Mouse (Mus musculus) stomach, embryonic 15.5 days (tissue): ENCODE results near the gene BC034090. TPM values are rescaled to one million over a fixed set of nuclear protein-coding genes. Genes with fewer than 3 reads are reported as not detected.
"Not testable (repeated sequence)": the region's sequence is repeated elsewhere in the genome, so short reads cannot be mapped to it uniquely, and the experiment has no call there.

Source experiments
- ATAC-seq: fragments of 200-750 bp; cut with Nextera tagmentation; 2 replicates; pipeline ENCODE4 v1.8.0; 2017; ENCODE audit warnings: low read depth, moderate number of reproducible peaks, moderate TSS enrichment; ENCODE audit not compliant: insufficient read depth, low FRiP score
- H3K27ac ChIP-seq: fragments of 300-500 bp; sonication (generic); 2 replicates; pipeline ENCODE4 v1.5.1; 2015; ENCODE audit warnings: mild to moderate bottlenecking, inconsistent platforms
- H3K27me3 ChIP-seq: fragments of 300-500 bp; sonication (generic); replicated peaks from 2 replicates; pipeline ENCODE4 v1.6.1; 2015; ENCODE audit warnings: inconsistent platforms
- H3K36me3 ChIP-seq: fragments of 300-500 bp; sonication (generic); 2 replicates; pipeline ENCODE4 v1.6.1; 2015; ENCODE audit warnings: inconsistent platforms
- H3K4me1 ChIP-seq: fragments of 300-500 bp; sonication (generic); 2 replicates; pipeline ENCODE4 v1.6.1; 2015; ENCODE audit warnings: inconsistent platforms
- H3K4me2 ChIP-seq: fragments of 300-500 bp; sonication (generic); 2 replicates; pipeline ENCODE4 v1.6.1; 2015; ENCODE audit warnings: mild to moderate bottlenecking, inconsistent platforms
- H3K4me3 ChIP-seq: fragments of 300-500 bp; sonication (generic); replicated peaks from 2 replicates; pipeline ENCODE4 v1.5.1; 2015; ENCODE audit warnings: inconsistent platforms
- H3K9ac ChIP-seq: fragments of 300-500 bp; sonication (generic); 2 replicates; pipeline ENCODE4 v1.6.1; 2015; ENCODE audit warnings: inconsistent platforms
- H3K9me3 ChIP-seq: fragments of 300-500 bp; sonication (generic); 2 replicates; pipeline ENCODE4 v1.6.1; 2016; ENCODE audit warnings: inconsistent platforms
- WGBS: fragments of 180-500 bp; shearing (Covaris S2); methylation state at CpG from one replicate; pipeline ENCODE4 v1.1.7; 2015; 5-methylcytosine and 5-hydroxymethylcytosine counted together
- polyA plus RNA-seq: library from polyadenylated mRNA; unstranded; fragments of >200 nt; fragmentation: Nextera tagmentation; extraction: Ambion mirVana; gene quantifications from 2 replicates; pipeline ENCODE4 v1.2.1, GENCODE M21; 2015

The BC034090 gene
- polyA plus RNA-seq, 1 experiment from 2014 or later: 2.8 TPM

GRCm38 (mm10) chr1:155262496-155262895 lies 18.3 kb upstream of the BC034090 start:
- WGBS: 88% methylated on average over 10 of the region's 10 CpGs
- not testable (repeated sequence) for H3K9me3 ChIP-seq, H3K9ac ChIP-seq, H3K36me3 ChIP-seq, ATAC-seq, H3K4me1 ChIP-seq, H3K4me2 ChIP-seq, H3K4me3 ChIP-seq, H3K27me3 ChIP-seq, H3K27ac ChIP-seq

GRCm38 (mm10) chr1:155254309-155254708 lies 10.1 kb upstream of the BC034090 start:
- WGBS: 89% methylated on average over 8 of the region's 8 CpGs
- Histone ChIP-seq H3K9ac (no peak overlapping the region), H3K36me3 (no peaks in the 10 kb centered on the region), H3K9me3 (no peaks in the 10 kb centered on the region), H3K27ac (no peak overlapping the region), H3K4me3 (no peak overlapping the region), H3K4me1 (no peaks in the 10 kb centered on the region), H3K4me2 (no peak overlapping the region), H3K27me3 (no peaks in the 10 kb centered on the region)
- no peak for ATAC-seq

- no peaks in the 10 kb centered on the region for H3K27me3 ChIP-seq
- no peak overlapping the region for H3K27ac ChIP-seq
- no peak overlapping the region for H3K4me2 ChIP-seq
- H3K9ac ChIP-seq: no peak overlapping the region
- no peaks in the 10 kb centered on the region for H3K4me1 ChIP-seq
- H3K9me3 ChIP-seq: no peaks in the 10 kb centered on the region
- no peak overlapping the region for H3K4me3 ChIP-seq
- 69% methylated on average over 12 of the region's 12 CpGs for WGBS
- no peaks in the 10 kb centered on the region for H3K36me3 ChIP-seq
- no peak for ATAC-seq
These were observed 8.9 kb upstream of the BC034090 start for GRCm38 (mm10) chr1:155253126-155253525.

DNA sequence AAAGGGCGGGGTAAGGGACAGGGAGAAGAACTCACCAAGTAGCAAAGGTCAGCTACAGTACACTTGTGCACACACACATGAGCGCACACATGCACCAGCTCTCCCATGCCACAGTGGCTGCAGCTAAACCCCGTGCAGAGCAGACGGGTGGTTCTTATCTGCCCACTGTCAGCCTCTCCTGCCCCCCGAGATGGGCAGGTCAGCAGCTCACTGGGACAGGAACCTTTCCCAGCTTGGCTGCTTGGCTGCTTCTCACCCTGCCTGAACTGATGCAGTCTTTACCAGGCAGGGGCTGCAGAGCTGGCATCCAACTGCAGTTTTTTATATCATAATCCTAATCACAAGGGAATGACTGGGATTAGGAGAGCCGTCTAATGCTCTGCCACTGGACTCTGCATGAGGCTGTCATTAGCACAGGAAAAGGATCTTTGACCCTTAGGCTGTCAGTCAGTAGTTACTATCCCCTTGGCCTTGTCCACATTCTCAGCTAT lies 8.4 kb upstream of the BC034090 start:
- Histone ChIP-seq H3K27ac (no peak overlapping the region), H3K4me3 (no peak overlapping the region), H3K9me3 (no peaks in the 10 kb centered on the region), H3K4me1 (no peaks in the 10 kb centered on the region), H3K27me3 (no peaks in the 10 kb centered on the region), H3K36me3 (no peaks in the 10 kb centered on the region), H3K9ac (no peak overlapping the region), H3K4me2 (no peak overlapping the region)
- WGBS: 43% methylated on average over 6 of the region's 6 CpGs
- no peak for ATAC-seq

GRCm38 (mm10) chr1:155251596-155251995 lies 7.4 kb upstream of the BC034090 start:
- Histone ChIP-seq H3K27ac (no peak overlapping the region), H3K9me3 (no peaks in the 10 kb centered on the region), H3K4me2 (no peak overlapping the region), H3K27me3 (no peaks in the 10 kb centered on the region), H3K4me3 (no peak overlapping the region), H3K36me3 (no peaks in the 10 kb centered on the region), H3K9ac (no peak overlapping the region), H3K4me1 (no peaks in the 10 kb centered on the region)
- WGBS: 80% methylated on average over 5 of the region's 5 CpGs
- no peak for ATAC-seq

- H3K4me2 ChIP-seq: no peak overlapping the region
- no peak overlapping the region for H3K27ac ChIP-seq
- no peak overlapping the region for H3K4me3 ChIP-seq
- no peak overlapping the region for H3K9ac ChIP-seq
- WGBS: 53% methylated on average over 4 of the region's 4 CpGs
- no peaks in the 10 kb centered on the region for H3K4me1 ChIP-seq
- no peaks in the 10 kb centered on the region for H3K36me3 ChIP-seq
- H3K9me3 ChIP-seq: no peaks in the 10 kb centered on the region
- no peak for ATAC-seq
- no peaks in the 10 kb centered on the region for H3K27me3 ChIP-seq
These were observed 6.4 kb upstream of the BC034090 start for GRCm38 (mm10) chr1:155250531-155251135.

GRCm38 (mm10) chr1:155249896-155250295 lies 5.7 kb upstream of the BC034090 start:
- no peak overlapping the region for H3K9ac ChIP-seq
- no peak overlapping the region for H3K4me2 ChIP-seq
- H3K9me3 ChIP-seq: no peaks in the 10 kb centered on the region
- no peak overlapping the region for H3K27ac ChIP-seq
- ATAC-seq: no peak
- no peak overlapping the region for H3K4me3 ChIP-seq
- no peaks in the 10 kb centered on the region for H3K36me3 ChIP-seq
- peaks cover 1% of the 10 kb centered on the region; the same call in 1 of the 2 replicates for H3K27me3 ChIP-seq
- 51% methylated on average over 5 of the region's 5 CpGs for WGBS
- H3K4me1 ChIP-seq: peaks cover 7% of the 10 kb centered on the region; the same call in 1 of the 2 replicates

DNA sequence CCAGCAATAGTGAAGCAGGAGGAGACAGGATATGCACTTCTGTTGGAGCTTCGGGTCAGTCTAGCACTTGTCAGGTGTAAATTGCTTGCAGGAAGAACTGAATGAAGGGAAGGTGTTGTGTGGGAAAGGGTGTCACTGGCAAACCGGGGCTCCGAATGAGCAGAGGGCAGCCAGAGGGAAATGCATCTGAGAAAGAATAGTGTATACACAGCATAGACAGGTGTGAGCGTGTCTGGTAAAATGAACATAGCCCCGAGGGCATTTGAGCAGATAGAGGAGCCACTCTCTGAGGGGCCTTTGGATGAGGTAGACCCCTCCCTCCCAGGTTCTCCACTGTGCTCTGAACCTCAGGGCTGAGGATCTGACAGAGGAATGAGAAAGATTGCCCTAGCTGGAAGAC lies 3.8 kb upstream of the BC034090 start:
- H3K4me3 ChIP-seq: no peak overlapping the region
- WGBS: 44% methylated on average over 5 of the region's 5 CpGs
- peaks cover 9% of the 10 kb centered on the region for H3K4me1 ChIP-seq
- H3K27ac ChIP-seq: no peak overlapping the region
- no peaks in the 10 kb centered on the region for H3K36me3 ChIP-seq
- peaks cover 10% of the 10 kb centered on the region for H3K27me3 ChIP-seq
- ATAC-seq: no peak
- H3K9ac ChIP-seq: no peak overlapping the region
- no peak overlapping the region for H3K4me2 ChIP-seq
- no peaks in the 10 kb centered on the region for H3K9me3 ChIP-seq

DNA sequence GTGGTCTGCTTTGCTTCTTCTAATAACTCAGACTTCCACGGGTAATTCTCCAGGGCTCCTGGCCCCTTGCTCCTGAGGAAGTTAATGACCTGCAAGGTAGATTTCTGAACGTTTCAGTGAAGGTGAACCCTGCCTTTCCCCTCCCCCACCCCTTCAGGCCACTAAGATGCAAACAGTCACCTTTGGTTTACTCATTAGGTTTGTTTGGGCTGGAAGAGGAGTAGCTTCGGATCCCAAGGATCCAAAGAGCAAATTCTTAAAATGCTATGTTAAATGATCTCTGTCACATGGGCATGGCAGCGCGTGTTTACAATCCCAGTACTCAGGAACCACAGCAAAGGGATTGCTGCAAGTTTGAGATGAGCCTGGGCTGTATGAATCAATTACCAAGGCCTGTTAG lies 3.2 kb upstream of the BC034090 start:
- WGBS: 28% methylated on average over 5 of the region's 5 CpGs
- H3K36me3 ChIP-seq: no peaks in the 10 kb centered on the region
- H3K4me3 ChIP-seq: no peak overlapping the region
- peaks cover 9% of the 10 kb centered on the region for H3K4me1 ChIP-seq
- no peak overlapping the region for H3K27ac ChIP-seq
- no peaks in the 10 kb centered on the region for H3K9me3 ChIP-seq
- H3K27me3 ChIP-seq: peaks cover 10% of the 10 kb centered on the region
- no peak overlapping the region for H3K9ac ChIP-seq
- no peak overlapping the region for H3K4me2 ChIP-seq
- ATAC-seq: no peak

GRCm38 (mm10) chr1:155245516-155245915 lies 1.3 kb upstream of the BC034090 start:
- 74% methylated on average over 7 of the region's 7 CpGs for WGBS
- H3K4me3 ChIP-seq: no peak overlapping the region; the same call in 1 of the 2 replicates
- H3K27me3 ChIP-seq: peaks cover 10% of the 10 kb centered on the region
- no peak overlapping the region for H3K27ac ChIP-seq
- H3K9ac ChIP-seq: no peak overlapping the region
- H3K36me3 ChIP-seq: no peaks in the 10 kb centered on the region
- H3K4me1 ChIP-seq: peaks cover 9% of the 10 kb centered on the region
- no peaks in the 10 kb centered on the region for H3K9me3 ChIP-seq
- peak overlapping the region; percentile 82 for H3K4me2 ChIP-seq
- no peak for ATAC-seq

DNA sequence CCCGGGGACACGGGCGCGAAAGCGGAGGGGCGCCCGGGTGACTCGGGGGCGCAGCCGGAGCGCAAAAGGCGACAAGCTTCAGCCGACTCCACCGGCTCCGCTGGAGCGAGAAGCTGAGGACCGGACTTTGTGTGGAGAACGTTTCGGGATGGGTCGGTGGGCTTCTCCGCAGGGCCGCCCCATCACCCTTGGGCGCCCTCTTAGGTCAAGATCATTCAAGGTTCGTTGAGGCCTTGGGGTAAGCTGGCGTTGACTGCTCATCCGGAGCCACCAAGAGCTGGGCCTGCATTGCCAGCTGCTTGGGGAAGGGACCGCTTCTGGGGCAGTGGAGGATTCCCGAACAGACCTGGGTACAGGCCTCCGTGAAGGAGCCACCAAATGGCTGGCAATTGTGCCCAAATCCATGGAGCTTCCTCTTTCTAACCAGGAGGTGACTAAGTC lies 547 bp upstream of the BC034090 start:
- Histone ChIP-seq H3K4me2 (peak overlapping the region; percentile 82), H3K9me3 (no peaks in the 10 kb centered on the region), H3K27me3 (peaks cover 10% of the 10 kb centered on the region), H3K9ac (peak overlapping the region; percentile 56), H3K4me3 (peak overlapping the region; percentile 55), H3K27ac (peak overlapping the region; percentile 52; the same call in 1 of the 2 replicates), H3K36me3 (no peaks in the 10 kb centered on the region), H3K4me1 (peaks cover 9% of the 10 kb centered on the region)
- no peak for ATAC-seq
- 8% methylated on average over 28 of the region's 29 CpGs for WGBS

GRCm38 (mm10) chr1:155242488-155242745 lies 1.8 kb downstream of the BC034090 start:
- H3K27ac ChIP-seq: no peak overlapping the region
- H3K9ac ChIP-seq: no peak overlapping the region
- peaks cover 12% of the 10 kb centered on the region for H3K4me1 ChIP-seq
- H3K36me3 ChIP-seq: no peaks in the 10 kb centered on the region
- no peak for ATAC-seq
- H3K9me3 ChIP-seq: no peaks in the 10 kb centered on the region
- no peak overlapping the region for H3K4me2 ChIP-seq
- no peak overlapping the region for H3K4me3 ChIP-seq
- peaks cover 10% of the 10 kb centered on the region for H3K27me3 ChIP-seq
- 75% methylated on average over 1 of the region's 1 CpGs for WGBS
